Mouse (Mus musculus) CD4-positive, CD25-positive, alpha-beta regulatory T cell, adult 4 months (primary cell): ENCODE measurements around the gene Pcsk5. TPM values are rescaled to one million over a fixed set of nuclear protein-coding genes. Genes with fewer than 3 reads are reported as not detected.

Experiments used
- ATAC-seq: one replicate; pipeline ENCODE4 v1.8.0; 2017
- polyA plus RNA-seq, 2 experiments: library from polyadenylated mRNA; unstranded; fragments of 100-300 nt; shearing (Covaris generic); gene quantifications; one replicate each; pipeline ENCODE4 v1.2.1; 2017

Pcsk5 gene
- polyA plus RNA-seq = not detected

GRCm38 (mm10) chr19:17837471-17837859, at the start of gene Pcsk5:
Gene Pcsk5 (minus strand): TSS chr19:17837632.
- no peak for ATAC-seq

- ATAC-seq = no peak
These were observed 38.4 kb upstream of the Pcsk5 start for GRCm38 (mm10) chr19:17875804-17876203.

GRCm38 (mm10) chr19:17874388-17874787, 37.0 kb upstream of the Pcsk5 start:
- ATAC-seq = no peak

GRCm38 (mm10) chr19:17873755-17874154, 36.3 kb upstream of the Pcsk5 start:
- ATAC-seq = no peak

- ATAC-seq = no peak
These were observed 29.0 kb upstream of the Pcsk5 start for GRCm38 (mm10) chr19:17866317-17866891.

GRCm38 (mm10) chr19:17860351-17861014, 23.1 kb upstream of the Pcsk5 start:
- ATAC-seq = no peak

GRCm38 (mm10) chr19:17856741-17857140, 19.3 kb upstream of the Pcsk5 start:
- no peak for ATAC-seq

GRCm38 (mm10) chr19:17848417-17848816, 11.0 kb upstream of the Pcsk5 start:
- ATAC-seq = no peak

- no peak for ATAC-seq
These were observed 8.5 kb upstream of the Pcsk5 start for GRCm38 (mm10) chr19:17845967-17846366.

- ATAC-seq = no peak
These were observed 4.2 kb upstream of the Pcsk5 start for GRCm38 (mm10) chr19:17841586-17841985.

- ATAC-seq = no peak
These were observed 2.4 kb upstream of the Pcsk5 start for GRCm38 (mm10) chr19:17839856-17840255.

GRCm38 (mm10) chr19:17836566-17837470, 614 bp downstream of the Pcsk5 start:
- ATAC-seq = no peak

GRCm38 (mm10) chr19:17835681-17836565, 1.5 kb downstream of the Pcsk5 start:
- no peak for ATAC-seq

- no peak for ATAC-seq
These were observed 2.5 kb downstream of the Pcsk5 start for GRCm38 (mm10) chr19:17834894-17835293.

- no peak for ATAC-seq
These were observed 6.1 kb downstream of the Pcsk5 start for GRCm38 (mm10) chr19:17831376-17831775.

- ATAC-seq = no peak
These were observed 9.0 kb downstream of the Pcsk5 start for GRCm38 (mm10) chr19:17828414-17828813.

GRCm38 (mm10) chr19:17826694-17827093, 10.7 kb downstream of the Pcsk5 start:
- ATAC-seq = no peak

GRCm38 (mm10) chr19:17820046-17820445, 17.4 kb downstream of the Pcsk5 start:
- no peak for ATAC-seq

- no peak for ATAC-seq
These were observed 18.4 kb downstream of the Pcsk5 start for GRCm38 (mm10) chr19:17819081-17819480.

GRCm38 (mm10) chr19:17815062-17815461, 22.4 kb downstream of the Pcsk5 start:
- no peak for ATAC-seq

GRCm38 (mm10) chr19:17813449-17813990, 23.9 kb downstream of the Pcsk5 start:
- no peak for ATAC-seq

GRCm38 (mm10) chr19:17812661-17813060, 24.8 kb downstream of the Pcsk5 start:
- ATAC-seq = no peak
